Mouse (Mus musculus) kidney, postnatal 10 days (tissue): ENCODE measurements at regions not wholly inside any gene's neighbourhood (a gene's known extent, or its start where the extent isn't known, plus 50 kb on each side); places are given as distances from the start of the nearest gene placed in this dataset.

Experiments used
- DNase-seq: peaks from one replicate; pipeline ENCODE4 v3.0.0; 2021; ENCODE audit warnings: mixed read lengths

- no peak for DNase-seq
These were observed 82.1 kb downstream of the Snx18 start for GRCm38 (mm10) chr13:113536306-113536705.

- DNase-seq = no peak
These were observed 83.5 kb downstream of the Snx18 start for GRCm38 (mm10) chr13:113534664-113535455.

GRCm38 (mm10) chr13:113533884-113534445, 84.4 kb downstream of the Snx18 start:
- DNase-seq = no peak

- DNase-seq = no peak
These were observed 91.4 kb downstream of the Snx18 start for GRCm38 (mm10) chr13:113526997-113527396.

DNA sequence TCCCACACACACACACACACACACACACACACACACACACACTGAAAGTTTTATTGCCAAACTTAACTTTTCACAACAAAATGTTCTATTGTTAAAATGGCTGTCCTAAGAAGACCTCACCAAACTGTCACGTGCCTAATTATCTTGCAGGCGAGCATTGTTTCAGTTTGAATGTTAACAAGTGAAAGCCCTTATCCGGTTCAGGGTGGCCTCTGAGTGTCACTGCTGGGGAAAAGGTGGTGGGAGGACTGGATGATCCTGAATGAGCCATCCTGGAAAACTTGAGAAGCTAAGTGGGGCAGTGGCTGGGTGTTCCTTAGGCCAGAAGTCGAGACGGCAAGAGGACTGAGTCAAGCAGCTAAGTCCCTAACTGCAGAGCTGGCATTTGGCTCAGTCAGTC, 94.9 kb downstream of the Snx18 start:
- no peak for DNase-seq

DNA sequence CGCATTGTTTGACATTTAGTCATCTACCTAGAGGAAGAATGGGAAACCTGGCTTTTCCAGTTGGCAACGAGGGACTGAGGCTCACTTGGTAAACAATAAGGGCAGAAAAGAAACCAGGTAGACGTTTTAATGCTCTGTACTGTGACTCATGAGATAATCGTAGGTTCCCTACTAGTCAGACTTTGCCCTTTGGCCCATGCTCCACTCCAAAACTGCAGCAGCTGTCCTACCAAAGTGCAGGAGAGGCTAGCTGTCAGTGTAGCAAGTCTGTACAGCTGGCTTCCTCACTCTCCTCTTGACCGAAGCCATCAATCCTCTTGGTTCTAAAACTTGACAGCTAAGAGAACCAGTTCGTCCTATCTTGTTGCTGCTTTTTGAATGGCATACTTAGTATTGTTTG, 100.2 kb downstream of the Snx18 start:
- DNase-seq = no peak

GRCm38 (mm10) chr13:113516102-113516501, 102.3 kb downstream of the Snx18 start:
- DNase-seq = no peak

- DNase-seq = no peak
These were observed 103.2 kb downstream of the Snx18 start for GRCm38 (mm10) chr13:113515162-113515600.

GRCm38 (mm10) chr13:113509403-113510185, 108.8 kb downstream of the Snx18 start:
- DNase-seq = peak; percentile 89

GRCm38 (mm10) chr13:113508124-113508728, 110.1 kb downstream of the Snx18 start:
- DNase-seq = no peak

- no peak for DNase-seq
These were observed 115.8 kb downstream of the Snx18 start for GRCm38 (mm10) chr13:113502528-113502927.

- DNase-seq = no peak
These were observed 116.3 kb downstream of the Snx18 start for GRCm38 (mm10) chr13:113502059-113502458.

DNA sequence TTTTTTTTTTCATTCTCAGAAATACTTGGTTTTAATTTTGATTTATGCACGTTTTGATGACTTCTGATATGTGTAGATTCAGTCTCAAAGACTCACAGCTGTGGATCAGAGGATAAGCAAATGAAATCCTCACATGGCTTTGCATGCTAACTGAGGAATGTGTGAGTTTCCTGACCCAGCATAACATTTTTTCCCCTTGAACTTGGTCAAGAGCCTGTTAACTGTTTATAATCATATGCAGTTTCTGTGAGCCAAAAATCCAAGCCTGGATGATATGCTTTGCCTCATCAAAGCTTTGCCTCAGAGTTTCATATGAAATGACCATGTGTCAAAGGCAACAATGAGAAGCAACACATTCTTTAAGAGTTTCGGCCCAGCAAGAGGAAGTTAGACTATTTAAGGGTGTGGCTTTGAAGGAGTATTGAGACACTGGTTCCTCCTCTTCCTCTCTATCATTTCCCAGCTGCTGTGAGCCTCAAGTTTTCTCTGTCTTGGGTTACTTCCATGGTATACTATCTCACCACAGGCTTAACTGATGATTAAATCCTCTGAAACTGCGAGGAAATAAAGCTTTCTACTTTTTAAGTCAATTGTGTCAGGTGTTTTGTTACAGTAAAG, 117.9 kb downstream of the Snx18 start:
- DNase-seq = no peak

- peak; percentile 63 for DNase-seq
These were observed 119.2 kb downstream of the Snx18 start for GRCm38 (mm10) chr13:113499079-113499710.

DNA sequence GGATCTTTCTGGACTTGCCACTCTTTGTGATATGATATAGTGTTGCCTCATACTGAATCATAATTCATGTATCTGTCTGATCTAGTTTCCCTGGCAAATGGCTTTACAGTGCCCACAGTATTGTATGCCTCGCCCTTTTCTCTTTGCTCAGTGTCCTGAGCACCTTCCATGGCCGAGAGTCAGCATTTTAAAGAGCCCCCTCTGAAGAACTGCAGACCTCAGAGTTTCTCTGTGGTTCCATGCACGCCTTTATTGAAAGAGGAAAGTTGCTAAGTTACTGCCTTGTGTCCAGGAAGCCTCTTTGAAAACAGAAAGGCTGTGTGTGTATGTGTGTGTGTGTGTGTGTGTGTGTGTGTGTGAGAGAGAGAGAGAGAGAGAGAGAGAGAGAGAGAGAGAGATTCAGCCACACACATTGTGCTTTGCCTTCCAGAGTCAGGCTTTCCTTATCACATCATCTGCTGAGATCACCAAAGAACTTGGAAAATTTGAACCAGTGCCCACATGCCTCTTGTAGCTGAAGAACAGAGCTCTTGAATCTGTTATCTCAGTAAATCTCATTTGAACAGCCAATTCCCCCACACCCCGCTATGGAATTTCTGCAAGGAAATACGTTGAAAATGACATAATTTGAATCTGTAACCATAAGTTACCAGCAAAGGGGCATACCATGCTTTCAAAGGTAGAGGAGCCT, 122.6 kb downstream of the Snx18 start:
- peak; percentile 46 for DNase-seq

DNA sequence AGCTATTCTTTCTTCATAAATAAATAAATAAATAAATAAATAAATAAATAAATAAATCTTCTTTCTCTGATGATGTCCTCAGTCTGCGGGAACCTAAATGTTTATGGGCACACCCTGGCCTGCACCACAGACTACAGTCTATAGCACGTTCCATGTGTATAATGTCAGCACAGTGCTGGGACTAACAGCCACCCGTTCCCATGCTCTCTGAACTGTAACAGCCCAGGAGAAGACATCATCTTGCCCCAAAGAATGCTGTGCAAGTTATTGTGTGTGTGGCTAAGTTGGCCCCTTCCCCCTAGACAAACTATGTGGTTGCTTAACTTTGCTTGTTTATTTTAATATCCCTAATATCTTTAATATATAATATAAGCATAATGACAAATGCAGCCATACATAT, 123.2 kb downstream of the Snx18 start:
- DNase-seq = no peak

DNA sequence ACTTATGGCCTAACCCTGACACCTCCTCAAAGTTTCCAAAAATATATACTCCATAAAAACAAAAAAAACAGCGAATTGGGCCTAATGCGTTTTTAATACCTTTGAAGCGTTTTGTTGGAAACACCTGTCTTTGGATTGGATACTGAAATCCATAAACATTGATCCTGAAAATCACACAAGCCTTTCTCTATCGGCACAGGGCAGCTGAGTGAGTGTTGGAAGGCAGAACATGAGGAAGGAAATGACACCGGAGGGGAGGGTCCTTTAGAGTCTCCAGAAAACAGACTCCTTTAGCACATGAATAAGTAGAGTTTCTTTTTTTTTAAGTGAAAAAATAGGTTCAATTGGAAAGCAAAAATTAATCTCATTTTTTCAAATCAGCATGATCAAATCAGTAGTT, 123.7 kb downstream of the Snx18 start:
- no peak for DNase-seq

DNA sequence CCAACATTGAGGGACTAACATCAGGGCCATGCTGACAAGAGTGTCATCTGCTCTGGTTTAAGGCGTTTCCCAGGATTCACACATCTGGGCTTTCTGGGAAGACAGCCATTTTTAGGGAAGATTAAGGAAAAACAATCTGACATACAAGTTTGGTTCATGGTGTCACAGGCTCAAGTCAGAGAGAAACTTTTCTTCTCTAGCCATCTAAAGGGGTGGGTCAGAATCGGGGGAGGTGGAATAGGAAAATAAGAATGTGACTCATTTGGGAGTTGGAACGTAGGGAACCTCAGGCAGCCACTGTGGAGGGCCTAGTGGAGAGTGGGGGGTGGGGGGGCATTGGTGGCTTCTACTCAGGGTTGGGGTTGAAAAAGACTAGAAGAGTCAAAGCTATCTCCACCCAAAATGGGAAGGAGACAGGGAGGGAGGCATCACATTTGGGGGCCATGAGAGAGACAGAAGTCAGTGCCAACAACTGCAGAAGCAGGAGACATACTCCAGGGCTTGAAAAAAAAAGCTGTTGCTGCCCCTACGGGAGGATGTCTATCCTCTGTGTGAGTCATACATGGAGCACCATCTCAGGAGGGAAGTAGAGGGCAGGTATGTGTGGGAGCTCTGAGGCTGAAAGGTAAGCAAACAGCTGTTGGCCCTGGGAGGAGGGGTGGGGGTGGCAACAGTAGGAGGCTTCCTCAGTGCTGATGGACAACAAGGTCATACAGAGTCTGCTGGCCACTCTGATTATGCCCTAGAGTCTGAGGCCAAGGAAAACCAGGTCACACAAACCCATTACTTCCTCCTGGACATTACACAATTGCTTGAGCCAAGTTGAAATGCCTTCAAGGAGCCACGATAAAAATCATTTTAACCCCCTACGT, 128.2 kb downstream of the Snx18 start:
- no peak for DNase-seq

GRCm38 (mm10) chr13:113486368-113486955, 131.9 kb downstream of the Snx18 start:
- no peak for DNase-seq

DNA sequence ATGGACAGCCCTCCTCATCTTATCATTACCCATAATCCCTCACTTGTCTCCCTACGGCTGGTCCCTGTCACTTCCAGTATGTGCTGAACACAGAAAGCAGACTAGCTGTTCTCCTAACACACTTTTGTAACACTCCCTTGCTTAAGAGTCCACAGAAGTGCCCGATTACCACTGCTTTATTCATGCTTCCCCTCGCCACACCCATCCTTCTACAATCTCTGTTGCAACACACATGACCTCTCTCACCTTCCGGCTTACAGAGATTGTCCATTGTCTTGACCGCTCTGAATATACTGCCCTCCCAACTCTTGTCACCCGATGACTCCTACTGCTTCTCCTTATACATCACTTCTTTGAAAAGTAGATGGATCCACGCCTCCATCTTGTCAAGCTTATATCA, 132.9 kb downstream of the Snx18 start:
- DNase-seq = no peak
